Mouse (Mus musculus): ENCODE results near the gene Myo18a. TPM values are rescaled to one million over a fixed set of nuclear protein-coding genes. Genes with fewer than 3 reads are reported as not detected.

The Myo18a gene
- polyA plus RNA-seq, 1 experiment = 92.1 TPM

DNA sequence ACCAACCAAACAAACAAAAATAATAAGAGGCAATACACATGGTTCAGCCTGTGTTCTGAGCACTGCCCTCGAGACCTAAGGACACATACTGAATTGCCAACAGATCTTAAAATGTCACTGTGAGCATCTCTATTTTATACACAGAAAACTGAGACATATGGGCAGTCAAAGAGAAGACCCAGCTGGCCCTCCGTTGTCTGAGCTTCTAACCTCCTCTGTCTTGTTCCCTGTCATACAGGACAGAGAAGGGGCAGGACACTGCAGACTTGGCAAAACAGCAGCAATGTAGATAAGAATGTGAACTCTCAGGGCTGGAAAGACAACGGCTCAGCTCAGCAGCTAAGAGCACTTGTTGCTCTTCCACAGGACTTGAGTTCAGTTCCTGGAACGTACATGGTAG is 145.4 kb downstream of the Myo18a start:
- no peak for TF ChIP-seq POLR2A (IDR thresholded peaks at IDR 0.05; ENCODE audit: borderline replicate concordance, extremely low read depth, low read depth, low read length)
- no peak for TF ChIP-seq CTCF (IDR thresholded peaks at IDR 0.05; ENCODE audit: insufficient read depth, low read length)
- Histone ChIP-seq H3K4me1 (ENCODE audit: control insufficient read depth, insufficient read depth, low read length) (no peaks in the 10 kb centered on the region), H3K4me3 (replicated peaks; ENCODE audit: extremely low read depth, low read depth, low read length) (no peak overlapping the region)
- 32% methylated on average over 4 of the region's 4 CpGs for WGBS
- DNase-seq = no peak

GRCm38 (mm10) chr11:77909376-77909775 is 146.3 kb downstream of the Myo18a start:
- TF ChIP-seq CTCF (IDR thresholded peaks at IDR 0.05; ENCODE audit: insufficient read depth, low read length) = no peak
- TF ChIP-seq POLR2A (IDR thresholded peaks at IDR 0.05; ENCODE audit: borderline replicate concordance, extremely low read depth, low read depth, low read length) = no peak
- WGBS = 36% methylated on average over 5 of the region's 5 CpGs
- DNase-seq = no peak
- no peaks in the 10 kb centered on the region for H3K4me1 ChIP-seq (ENCODE audit: control insufficient read depth, insufficient read depth, low read length)
- H3K4me3 ChIP-seq (replicated peaks; ENCODE audit: extremely low read depth, low read depth, low read length) = no peak overlapping the region

DNA sequence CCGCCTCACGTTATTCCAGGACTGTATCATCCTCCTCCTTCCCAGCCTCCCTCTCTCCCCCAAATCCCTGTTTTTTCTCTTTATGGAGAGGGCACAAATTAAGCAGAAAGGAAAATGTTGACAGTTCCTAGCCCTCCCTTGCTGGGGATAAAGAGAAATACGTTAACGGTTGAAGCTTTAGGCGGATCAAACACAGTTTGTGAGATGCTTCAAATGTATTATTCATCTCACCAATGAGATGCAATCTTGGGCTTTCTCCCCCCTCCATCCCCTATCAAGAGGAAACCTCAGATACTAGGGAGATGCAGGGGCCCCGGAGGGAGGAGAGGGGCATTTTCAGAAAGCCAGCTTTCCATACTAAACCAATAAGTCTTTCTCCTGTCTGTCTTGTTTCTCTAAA is 146.7 kb downstream of the Myo18a start:
- WGBS = 32% methylated on average over 6 of the region's 6 CpGs
- no peaks in the 10 kb centered on the region for H3K4me1 ChIP-seq (ENCODE audit: control insufficient read depth, insufficient read depth, low read length)
- TF ChIP-seq CTCF (IDR thresholded peaks at IDR 0.05; ENCODE audit: insufficient read depth, low read length) = no peak
- no peak for TF ChIP-seq POLR2A (IDR thresholded peaks at IDR 0.05; ENCODE audit: borderline replicate concordance, extremely low read depth, low read depth, low read length)
- H3K4me3 ChIP-seq (replicated peaks; ENCODE audit: extremely low read depth, low read depth, low read length) = no peak overlapping the region
- DNase-seq = no peak

- Histone ChIP-seq H3K4me3 (replicated peaks; ENCODE audit: extremely low read depth, low read depth, low read length) (no peak overlapping the region), H3K4me1 (ENCODE audit: control insufficient read depth, insufficient read depth, low read length) (no peaks in the 10 kb centered on the region)
- no peak for DNase-seq
- 62% methylated on average over 6 of the region's 6 CpGs for WGBS
- TF ChIP-seq POLR2A (IDR thresholded peaks at IDR 0.05; ENCODE audit: borderline replicate concordance, extremely low read depth, low read depth, low read length) = no peak
- no peak for TF ChIP-seq CTCF (IDR thresholded peaks at IDR 0.05; ENCODE audit: insufficient read depth, low read length)
Observed at GRCm38 (mm10) chr11:77913505-77913904, 150.5 kb downstream of the Myo18a start.

GRCm38 (mm10) chr11:77914598-77915260 is 151.7 kb downstream of the Myo18a start:
- H3K4me3 ChIP-seq (replicated peaks; ENCODE audit: extremely low read depth, low read depth, low read length) = no peak overlapping the region
- no peaks in the 10 kb centered on the region for H3K4me1 ChIP-seq (ENCODE audit: control insufficient read depth, insufficient read depth, low read length)
- 8% methylated on average over 32 of the region's 32 CpGs for WGBS
- DNase-seq = no peak
- no peak for TF ChIP-seq CTCF (IDR thresholded peaks at IDR 0.05; ENCODE audit: insufficient read depth, low read length)
- no peak for TF ChIP-seq POLR2A (IDR thresholded peaks at IDR 0.05; ENCODE audit: borderline replicate concordance, extremely low read depth, low read depth, low read length)

Other genes with a start within 250 kb of the Myo18a start
- gene Abhd15, start 248.1 kb upstream of the Myo18a start, polyA plus RNA-seq (2012; rRNA removed) = 3.8 and 5.9 TPM in 2 replicates
- gene Trp53i13, start 247.3 kb upstream of the Myo18a start, polyA plus RNA-seq (2012; rRNA removed) = 31.8 and 41.5 TPM in 2 replicates
- 0.08 TPM in 1 of 2 replicates, not detected in the other for gene Gm10392, start 244.0 kb upstream of the Myo18a start, polyA plus RNA-seq (2012; rRNA removed)
- gene Taok1, start 155.4 kb upstream of the Myo18a start, polyA plus RNA-seq (2012; rRNA removed) = 5.2 and 9.2 TPM in 2 replicates
- gene Nufip2, start 77.1 kb upstream of the Myo18a start, polyA plus RNA-seq (2012; rRNA removed) = 11.6 and 20.5 TPM in 2 replicates
- gene Cryba1, start 38.0 kb upstream of the Myo18a start, polyA plus RNA-seq (2012; rRNA removed) = not detected in 2 replicates
- not detected in 2 replicates for gene Gm10277, start 24.5 kb downstream of the Myo18a start, polyA plus RNA-seq (2012; rRNA removed)
- 0.60 and 1.3 TPM in 2 replicates for gene Pipox, start 130.8 kb downstream of the Myo18a start, polyA plus RNA-seq (2012; rRNA removed)
- gene Sez6, start 167.6 kb downstream of the Myo18a start, polyA plus RNA-seq (2012; rRNA removed) = 0.12 and 0.19 TPM in 2 replicates
- 50.4 and 55.3 TPM in 2 replicates for gene Phf12, start 219.5 kb downstream of the Myo18a start, polyA plus RNA-seq (2012; rRNA removed)

Data from lung, adult 2 months (tissue).